Mouse (Mus musculus) forebrain, embryonic 14.5 days (tissue): ENCODE measurements around the gene Med10. TPM values are rescaled to one million over a fixed set of nuclear protein-coding genes. Genes with fewer than 3 reads are reported as not detected.

Experiments
- ATAC-seq: fragments of 200-750 bp; cut with Nextera tagmentation; 2 replicates; pipeline ENCODE4 v1.8.0; 2017; ENCODE audit warnings: mild to moderate bottlenecking, moderate library complexity
- DNase-seq: peaks from one replicate; pipeline ENCODE4 v3.0.0-alpha.2; 2015; ENCODE audit warnings: low spot score
- H3K27ac ChIP-seq: fragments of 300-500 bp; sonication (generic); 2 replicates; pipeline ENCODE4 v1.5.1; 2014; ENCODE audit warnings: low read depth, mild to moderate bottlenecking, control low read depth, low read length, moderate library complexity
- H3K27me3 ChIP-seq: fragments of 300-500 bp; sonication (generic); replicated peaks from 2 replicates; pipeline ENCODE4 v1.6.1; 2014; ENCODE audit warnings: low read length, control low read depth, mixed read lengths; ENCODE audit not compliant: control insufficient read depth, insufficient read depth
- H3K36me3 ChIP-seq: fragments of 300-500 bp; sonication (generic); 2 replicates; pipeline ENCODE4 v1.6.1; 2014; ENCODE audit warnings: low read length, control low read depth; ENCODE audit not compliant: control insufficient read depth, insufficient read depth
- H3K4me1 ChIP-seq: fragments of 300-500 bp; sonication (generic); 2 replicates; pipeline ENCODE4 v1.6.1; 2014; ENCODE audit warnings: antibody characterized with exemption, low read length, control low read depth; ENCODE audit not compliant: control insufficient read depth, insufficient read depth
- H3K4me2 ChIP-seq: fragments of 300-500 bp; sonication (generic); 2 replicates; pipeline ENCODE4 v1.6.1; 2014; ENCODE audit warnings: mild to moderate bottlenecking, control low read depth, low read length
- H3K4me3 ChIP-seq: fragments of 300-500 bp; sonication (generic); 2 replicates; pipeline ENCODE4 v1.5.1; 2014; ENCODE audit warnings: low read depth, low read length, control low read depth
- H3K9ac ChIP-seq: fragments of 300-500 bp; sonication (generic); 2 replicates; pipeline ENCODE4 v1.6.1; 2014; ENCODE audit warnings: mild to moderate bottlenecking, low read length, control low read depth, moderate library complexity
- H3K9me3 ChIP-seq: fragments of 300-500 bp; sonication (generic); replicated peaks from 2 replicates; pipeline ENCODE4 v1.6.1; 2016; ENCODE audit warnings: low read length, control low read depth, mixed read lengths; ENCODE audit not compliant: control insufficient read depth
- WGBS: fragments of 180-500 bp; shearing (Covaris S2); extraction: QIAGEN DNeasy Blood & Tissue Kit; methylation state at CpG from one replicate; pipeline ENCODE4 v1.1.7; 2014; 5-methylcytosine and 5-hydroxymethylcytosine counted together
- polyA plus RNA-seq: library from polyadenylated mRNA; unstranded; fragments of >200 nt; fragmentation: Nextera tagmentation; extraction: Ambion mirVana; gene quantifications from 2 replicates; pipeline ENCODE4 v1.2.1, GENCODE M21; 2014

Med10 gene
- polyA plus RNA-seq, 1 experiment from 2014 or later = 180 TPM

- Histone ChIP-seq H3K9ac (no peak overlapping the region), H3K9me3 (no peaks in the 10 kb centered on the region), H3K36me3 (no peaks in the 10 kb centered on the region), H3K4me2 (no peak overlapping the region), H3K4me1 (no peaks in the 10 kb centered on the region), H3K27me3 (no peaks in the 10 kb centered on the region), H3K27ac (no peak overlapping the region), H3K4me3 (no peak overlapping the region)
- ATAC-seq (no peak), DNase-seq (no peak)
- WGBS = 40% methylated on average over 5 of the region's 5 CpGs
Observed at GRCm38 (mm10) chr13:69853425-69854043, 51.3 kb downstream of the Med10 start.

DNA sequence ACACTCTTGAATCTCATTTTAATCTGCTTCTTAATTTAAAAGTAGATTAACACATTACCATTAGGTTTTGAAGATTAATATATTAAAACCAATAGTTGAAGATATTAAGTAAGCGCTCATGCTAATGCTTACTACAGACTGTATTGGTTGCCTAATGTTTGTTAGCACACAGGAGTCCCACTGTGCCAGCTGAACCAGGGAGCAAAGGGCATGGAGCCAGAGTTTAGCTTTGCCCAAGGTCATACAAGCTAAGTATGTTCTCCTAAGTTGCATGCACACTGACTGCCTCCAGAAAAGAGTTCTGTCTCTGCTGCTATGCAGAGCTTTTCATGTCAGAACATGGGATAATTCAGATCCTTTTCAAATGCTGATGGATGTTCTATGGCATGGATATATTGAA is 53.7 kb downstream of the Med10 start:
- no peaks in the 10 kb centered on the region for H3K4me1 ChIP-seq
- no peak for ATAC-seq
- H3K9ac ChIP-seq = no peak overlapping the region
- H3K36me3 ChIP-seq = no peaks in the 10 kb centered on the region
- no peak overlapping the region for H3K4me3 ChIP-seq
- no peak for DNase-seq
- H3K4me2 ChIP-seq = no peak overlapping the region
- no peaks in the 10 kb centered on the region for H3K9me3 ChIP-seq
- H3K27ac ChIP-seq = no peak overlapping the region
- WGBS = 92% methylated on average over 1 of the region's 1 CpGs
- H3K27me3 ChIP-seq = no peaks in the 10 kb centered on the region

GRCm38 (mm10) chr13:69862276-69862675 is 60.1 kb downstream of the Med10 start:
- Histone ChIP-seq H3K36me3 (no peaks in the 10 kb centered on the region), H3K4me2 (no peak overlapping the region), H3K4me3 (no peak overlapping the region), H3K27ac (no peak overlapping the region), H3K9ac (no peak overlapping the region), H3K4me1 (no peaks in the 10 kb centered on the region), H3K9me3 (no peaks in the 10 kb centered on the region), H3K27me3 (no peaks in the 10 kb centered on the region)
- DNase-seq (no peak), ATAC-seq (no peak)
- WGBS = 85% methylated on average over 4 of the region's 4 CpGs

GRCm38 (mm10) chr13:69864911-69865310 is 62.7 kb downstream of the Med10 start:
- Histone ChIP-seq H3K27me3 (no peaks in the 10 kb centered on the region), H3K4me2 (no peak overlapping the region), H3K27ac (no peak overlapping the region), H3K9me3 (no peaks in the 10 kb centered on the region), H3K4me3 (no peak overlapping the region), H3K4me1 (no peaks in the 10 kb centered on the region), H3K36me3 (no peaks in the 10 kb centered on the region), H3K9ac (no peak overlapping the region)
- ATAC-seq (no peak), DNase-seq (no peak)
- 78% methylated on average over 8 of the region's 8 CpGs for WGBS

Other genes with a start within 250 kb of the Med10 start
- 27.2 and 31.7 TPM in 2 replicates for gene Srd5a1, start 191.0 kb upstream of the Med10 start, polyA plus RNA-seq
- gene Ube2ql1, start 62.5 kb upstream of the Med10 start, polyA plus RNA-seq = 31.7 and 35.4 TPM in 2 replicates